Mouse (Mus musculus) adrenal gland, adult 2 months (tissue): ENCODE results near the gene Sspn. TPM values are rescaled to one million over a fixed set of nuclear protein-coding genes. Genes with fewer than 3 reads are reported as not detected.
A peak's percentile ranks its signal among the peaks of the same experiment; 100 is the strongest.

Experiments
- DNase-seq: peaks from one replicate; pipeline ENCODE4 v3.0.0; 2021
- polyA plus RNA-seq: library from polyadenylated mRNA; depleted of rRNA; stranded (reverse); fragments of >200 nt; gene quantifications from 2 replicates; pipeline ENCODE4 v1.2.3, GENCODE M21; 2012
- total RNA-seq, 2 experiments: library from RNA; stranded (reverse); gene quantifications; 2 replicates each; pipeline ENCODE4 v1.2.3; 2021

Gene Sspn
- total and polyA plus RNA-seq, 3 experiments: 6.8 to 17.0 (median 9.8) TPM

DNA sequence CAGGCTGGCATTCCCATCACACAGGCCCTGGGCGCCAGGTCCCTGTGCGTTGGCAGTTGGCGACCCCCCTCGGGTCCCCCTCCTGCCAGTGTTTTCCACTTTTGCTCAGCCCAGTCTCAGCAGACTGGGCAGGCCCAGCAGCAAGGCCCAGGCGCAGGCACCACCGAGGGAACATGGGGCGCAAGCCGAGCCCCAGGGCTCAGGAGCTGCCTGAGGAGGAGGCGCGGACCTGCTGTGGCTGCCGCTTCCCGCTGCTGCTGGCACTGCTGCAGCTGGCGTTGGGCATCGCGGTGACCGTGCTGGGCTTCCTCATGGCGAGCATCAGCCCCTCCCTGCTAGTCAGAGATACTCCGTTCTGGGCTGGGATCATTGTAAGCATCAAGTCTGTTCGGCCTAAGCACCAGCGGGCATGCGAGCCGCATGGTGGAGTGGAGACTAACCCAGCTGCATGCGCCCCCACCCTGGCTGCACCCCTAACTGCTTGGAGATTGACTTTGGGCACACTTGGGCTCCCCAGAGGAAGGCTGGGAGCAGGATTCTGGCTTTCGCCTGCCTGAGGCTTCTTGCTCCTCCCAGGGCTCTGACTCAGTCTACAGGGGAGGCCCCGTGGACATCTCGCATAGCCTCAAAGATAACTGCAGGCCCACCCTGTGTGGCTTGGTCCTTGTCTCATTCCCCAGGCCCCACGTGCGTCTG is 2.7 kb downstream of the Sspn start:
- DNase-seq: peak; percentile 92

DNA sequence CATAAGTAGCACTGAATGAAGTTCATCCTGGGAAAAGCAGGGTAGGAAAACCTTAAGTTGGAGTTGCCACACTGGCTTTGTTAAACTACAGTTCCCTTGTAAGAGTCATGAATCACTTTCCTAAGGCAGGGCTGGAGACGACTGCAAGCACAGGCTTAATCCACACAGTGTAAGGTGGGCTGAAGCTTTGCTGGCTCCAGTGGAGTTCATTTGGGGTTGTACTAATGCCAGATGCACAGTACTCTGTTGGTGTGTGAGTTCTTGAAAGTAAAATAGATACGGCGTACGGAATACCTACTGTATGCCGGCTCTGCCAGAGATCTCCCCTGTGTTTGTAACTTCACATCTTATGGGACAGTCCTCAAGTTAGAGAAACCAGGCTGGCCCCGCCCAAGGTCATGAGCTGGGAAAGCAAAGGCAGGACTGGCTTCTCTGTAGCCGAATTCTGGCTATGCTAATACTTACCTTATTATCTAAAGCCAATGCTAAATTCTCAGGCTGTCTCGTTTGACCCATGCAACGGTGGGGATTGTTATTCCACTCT is 3.3 kb downstream of the Sspn start:
- DNase-seq: peak; percentile 50

DNA sequence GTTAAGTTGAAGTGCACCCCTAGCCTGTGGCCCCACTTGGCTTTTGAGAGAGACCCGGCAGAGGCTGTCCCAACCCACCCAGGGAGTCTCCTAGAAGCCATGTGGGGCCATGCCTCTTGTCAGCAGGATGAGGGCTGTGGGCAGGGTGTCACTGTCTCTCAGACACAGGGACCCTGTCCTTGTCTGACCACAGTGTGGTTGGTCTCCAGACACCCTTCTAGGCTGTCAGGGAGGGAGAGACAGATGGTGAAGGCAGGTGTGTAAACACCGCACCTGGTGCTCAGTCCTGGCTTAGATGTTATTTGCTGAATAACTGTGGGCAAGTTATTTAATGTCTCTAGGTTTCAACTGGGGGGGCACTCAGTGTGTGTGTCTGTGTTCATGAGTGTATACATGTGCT is 4.5 kb downstream of the Sspn start:
- DNase-seq: no peak

DNA sequence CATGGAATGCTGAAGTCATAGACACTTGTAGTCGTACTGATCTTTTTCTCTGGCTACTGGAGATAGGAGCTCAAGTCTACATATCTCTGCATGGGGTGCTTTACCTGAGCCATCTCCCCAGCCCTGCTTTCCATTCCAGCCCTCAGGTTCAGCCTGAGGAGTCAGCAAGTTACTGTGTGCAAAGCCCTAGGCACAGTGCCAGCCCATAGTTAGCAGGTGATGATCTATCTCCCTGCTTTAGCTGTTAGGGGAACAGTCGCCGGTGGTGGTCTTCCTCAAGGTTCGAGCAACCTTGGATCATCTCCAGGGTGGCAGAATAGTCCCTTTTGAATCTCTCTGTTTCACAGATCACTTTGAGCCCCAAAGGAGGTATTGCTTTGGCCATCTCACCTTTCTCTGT is 5.1 kb downstream of the Sspn start:
- no peak for DNase-seq

DNA sequence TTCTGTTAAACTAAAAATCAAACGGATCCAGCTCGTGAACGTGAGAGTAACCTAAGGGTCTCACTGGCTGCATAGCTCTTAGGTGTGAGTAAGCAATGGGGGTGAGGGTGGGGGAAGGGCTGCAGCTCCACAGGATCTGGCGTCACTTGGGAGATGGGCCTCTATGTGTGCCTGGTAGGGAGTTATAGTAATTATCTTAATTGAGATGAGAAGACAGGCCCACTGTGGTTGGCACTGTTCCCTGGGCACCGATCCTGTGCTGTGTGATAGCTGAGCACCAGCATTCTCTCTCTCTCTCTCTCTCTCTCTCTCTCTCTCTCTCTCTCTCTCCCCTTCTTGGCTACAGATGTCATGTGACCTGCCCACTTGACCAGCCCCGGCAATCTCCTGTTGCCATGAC is 9.4 kb downstream of the Sspn start:
- no peak for DNase-seq

DNA sequence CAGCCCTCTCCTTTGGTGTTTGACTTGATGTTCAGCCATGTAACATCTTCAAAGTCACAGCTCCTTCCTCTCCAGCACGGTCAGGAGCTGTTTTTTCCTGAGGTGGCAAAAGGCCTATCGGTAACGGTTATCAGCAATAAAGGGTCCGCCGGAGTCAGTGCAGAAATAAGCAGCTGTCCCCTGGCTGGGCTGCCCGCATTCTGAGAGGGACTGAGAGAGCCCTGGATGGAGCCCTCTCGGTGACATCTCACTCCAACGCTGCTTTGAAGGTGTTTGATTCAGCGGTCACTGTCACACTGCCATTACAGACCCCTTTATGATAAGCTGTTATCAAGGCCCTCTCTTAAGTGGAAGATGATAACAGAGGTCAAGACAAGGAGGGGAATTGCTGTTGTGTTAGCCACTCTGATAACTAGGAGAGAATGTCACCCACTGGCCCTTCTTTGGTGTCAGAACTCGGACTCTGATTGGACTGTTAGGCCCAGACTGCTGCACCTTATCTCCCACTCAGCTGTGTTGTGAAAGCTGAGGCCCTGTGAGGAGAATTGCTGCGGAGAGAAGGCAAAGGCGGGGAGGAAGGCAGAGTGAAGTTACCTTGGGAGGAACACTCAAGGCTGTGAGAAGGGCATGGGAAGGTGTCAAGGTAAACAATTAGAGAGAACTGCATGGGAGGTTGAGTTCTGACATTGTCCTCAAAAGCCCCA is 11.0 kb downstream of the Sspn start:
- DNase-seq: no peak

DNA sequence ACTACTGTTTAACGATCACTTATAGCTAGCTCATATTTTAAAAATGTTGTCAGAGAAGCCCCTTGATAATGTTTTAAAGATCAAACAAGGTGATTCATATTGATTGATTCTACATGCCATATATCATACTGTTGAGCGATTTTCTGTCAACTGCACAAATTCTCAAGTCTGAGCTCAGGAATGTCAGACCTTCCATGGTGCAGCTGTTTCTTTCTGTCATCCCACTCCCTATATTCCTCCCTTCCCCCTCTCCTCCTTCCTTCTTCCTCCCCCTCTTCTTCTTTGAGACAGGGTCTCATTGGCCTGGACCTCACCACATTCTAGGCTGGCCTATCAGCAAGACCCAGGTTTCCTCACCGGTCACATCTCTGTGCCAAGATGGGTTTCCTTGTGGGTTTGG is 12.0 kb downstream of the Sspn start:
- no peak for DNase-seq

DNA sequence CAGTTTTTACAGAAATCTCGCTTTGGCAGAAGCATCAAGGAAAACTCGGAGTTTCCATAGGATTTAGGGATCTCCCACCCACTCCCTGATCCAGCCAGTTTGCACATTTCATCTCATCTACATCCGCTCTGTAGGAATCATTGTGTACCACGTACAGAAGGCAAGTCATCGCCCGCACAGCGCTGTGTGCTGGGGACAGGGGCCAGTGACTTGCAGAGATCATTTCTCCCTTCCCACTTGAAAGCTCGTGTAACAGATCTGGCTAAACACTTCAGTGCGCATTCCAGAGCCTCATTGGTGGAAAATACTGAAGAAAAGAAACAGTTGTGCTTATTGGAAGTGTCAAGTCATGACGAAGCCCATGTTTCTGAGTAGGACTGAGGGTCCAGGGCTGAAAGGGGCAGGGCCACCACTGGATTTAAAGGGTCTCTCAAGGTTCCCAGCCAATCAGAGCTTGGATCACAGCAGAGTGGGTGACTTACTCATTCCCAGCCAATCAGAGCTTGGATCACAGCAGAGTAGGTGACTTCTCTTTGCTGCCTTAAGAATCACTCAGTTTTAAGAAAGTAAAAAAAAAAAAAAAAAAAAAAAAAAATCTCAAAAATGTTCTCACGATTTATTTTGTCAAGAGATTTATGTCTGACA is 14.4 kb downstream of the Sspn start:
- no peak for DNase-seq

DNA sequence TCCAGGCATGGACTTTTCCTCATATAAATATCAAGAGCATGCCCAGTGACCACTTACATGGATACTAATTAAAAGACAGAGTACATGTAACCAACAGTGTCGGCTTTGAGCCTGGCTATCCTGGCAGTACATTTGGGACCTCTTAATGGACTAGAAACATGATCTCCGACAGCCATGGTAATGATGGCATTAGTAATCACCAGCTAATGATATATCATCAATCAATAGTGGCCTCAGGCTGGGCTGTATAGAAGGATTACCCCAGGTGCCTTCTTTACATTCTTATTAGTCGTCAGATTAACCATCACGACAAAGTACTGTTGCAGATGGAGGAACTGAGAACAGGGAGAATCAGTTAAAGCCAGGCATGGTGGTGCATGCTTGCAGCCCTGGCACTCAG is 17.6 kb downstream of the Sspn start:
- no peak for DNase-seq

DNA sequence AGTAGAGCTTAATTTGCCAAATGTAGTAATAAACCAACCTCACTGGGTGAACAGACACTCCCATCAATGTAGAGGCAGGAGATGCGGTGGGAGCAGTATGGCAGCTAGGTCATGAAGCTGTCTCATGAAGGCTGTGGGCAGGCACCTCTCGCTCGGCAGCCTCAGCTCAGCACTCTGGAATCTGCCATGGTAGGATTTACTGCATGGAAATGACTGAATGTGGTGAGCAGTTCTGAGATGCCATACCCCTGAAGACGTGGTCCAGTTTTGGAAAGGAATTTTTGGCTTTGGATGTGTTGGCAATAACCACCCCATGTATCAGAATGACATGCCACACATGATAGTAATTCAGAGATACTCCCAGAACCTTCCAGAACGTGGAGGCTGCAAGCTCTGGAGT is 19.2 kb downstream of the Sspn start:
- no peak for DNase-seq

DNA sequence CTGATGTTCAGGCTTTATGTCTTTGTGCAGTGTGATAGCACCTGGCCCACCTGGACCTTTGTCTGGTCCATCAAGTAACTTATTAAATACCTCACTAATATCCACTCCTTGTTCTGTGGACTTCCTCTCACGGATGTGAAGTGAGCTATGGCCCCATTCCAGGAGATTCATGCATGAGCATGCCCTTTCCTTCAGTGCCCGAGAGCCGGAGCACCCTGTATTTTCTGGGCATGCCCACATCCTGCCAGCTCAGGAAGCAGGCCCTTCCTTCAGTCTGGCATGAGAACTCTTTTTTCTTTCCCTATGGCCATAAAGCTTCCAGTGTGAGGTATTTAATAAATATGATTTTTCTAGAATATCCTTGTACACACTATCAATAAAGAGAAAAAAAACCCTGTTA is 21.2 kb downstream of the Sspn start:
- no peak for DNase-seq

DNA sequence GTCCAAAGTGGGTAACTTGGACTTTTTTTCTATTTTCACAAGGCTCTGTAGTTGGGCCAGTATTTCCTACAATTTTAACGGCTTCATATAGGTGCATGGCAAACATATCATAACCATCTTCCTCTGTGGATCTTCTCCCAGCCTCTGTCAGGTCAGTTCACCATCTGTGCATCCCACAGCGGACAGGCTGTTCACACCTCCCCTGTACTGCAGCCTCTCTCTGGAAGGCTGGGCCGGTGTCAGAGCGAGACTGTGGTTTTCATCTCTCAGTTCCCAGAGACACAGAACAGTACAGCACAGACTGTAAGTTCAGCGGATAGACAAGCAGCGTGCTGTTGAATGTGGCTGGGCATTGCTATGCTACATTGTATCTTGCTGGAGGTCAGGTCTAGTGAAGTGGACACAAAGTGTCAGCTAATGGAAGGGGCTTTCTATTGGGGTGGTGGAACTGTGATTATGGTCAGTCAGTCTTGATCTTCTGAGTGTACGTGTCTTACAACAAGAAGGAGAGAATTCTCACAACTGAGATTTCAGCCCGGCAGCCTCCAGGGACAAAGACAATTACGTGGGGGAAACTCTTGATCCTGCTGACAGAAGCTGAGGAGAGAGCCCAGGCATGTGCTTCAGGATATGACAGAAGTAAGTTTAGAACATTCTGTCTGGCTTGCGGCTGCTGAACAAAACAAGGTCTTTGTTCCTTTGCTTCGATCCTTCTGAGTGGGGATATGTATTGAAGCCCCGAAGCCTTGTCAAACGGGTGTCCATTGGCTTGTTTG is 21.9 kb downstream of the Sspn start:
- no peak for DNase-seq

DNA sequence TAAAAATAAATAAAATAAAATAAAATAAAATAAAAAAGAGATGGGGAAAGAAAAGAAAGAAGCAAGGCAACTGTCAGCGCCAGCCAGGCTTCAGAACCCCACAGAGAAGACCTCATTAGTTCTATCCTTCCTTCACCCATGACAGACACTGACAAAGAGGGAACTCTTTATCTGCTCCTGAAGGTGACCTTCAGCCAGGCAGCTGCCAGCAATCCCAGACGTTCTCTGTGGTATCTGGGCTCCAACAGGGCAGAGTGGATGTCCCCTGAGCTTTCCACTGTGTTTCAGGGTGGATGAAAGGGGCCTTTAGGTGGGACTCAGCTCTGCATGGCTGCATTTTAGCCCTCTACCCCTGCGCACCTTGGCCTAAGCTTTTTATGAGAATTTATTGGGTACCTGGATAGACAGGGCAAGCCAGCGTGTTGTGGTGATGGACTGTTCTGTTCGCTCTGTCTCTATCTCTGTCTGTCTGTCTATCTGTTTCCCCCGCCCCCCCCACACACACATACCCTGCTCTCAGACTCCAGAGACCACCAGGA is 26.1 kb downstream of the Sspn start:
- DNase-seq: no peak

DNA sequence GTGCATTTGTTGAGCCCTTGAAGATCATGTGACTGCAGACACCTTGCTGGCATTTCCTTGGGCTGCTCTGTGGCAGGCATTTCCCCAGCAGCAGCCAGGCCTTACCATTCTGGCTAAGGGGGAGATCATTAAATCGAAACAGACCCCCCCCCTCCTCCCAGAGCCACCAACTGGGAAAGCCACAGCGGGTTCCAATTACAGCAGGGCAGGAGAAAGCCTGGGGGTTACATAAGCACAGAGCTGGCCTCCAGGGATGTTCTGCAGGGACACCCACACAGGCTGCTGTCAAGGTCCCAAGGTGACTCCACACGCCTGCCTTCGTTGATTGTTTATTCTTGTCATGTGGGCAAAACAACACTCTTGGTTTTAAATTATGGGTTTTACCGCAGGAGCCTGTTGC is 26.6 kb downstream of the Sspn start:
- DNase-seq: peak; percentile 48

DNA sequence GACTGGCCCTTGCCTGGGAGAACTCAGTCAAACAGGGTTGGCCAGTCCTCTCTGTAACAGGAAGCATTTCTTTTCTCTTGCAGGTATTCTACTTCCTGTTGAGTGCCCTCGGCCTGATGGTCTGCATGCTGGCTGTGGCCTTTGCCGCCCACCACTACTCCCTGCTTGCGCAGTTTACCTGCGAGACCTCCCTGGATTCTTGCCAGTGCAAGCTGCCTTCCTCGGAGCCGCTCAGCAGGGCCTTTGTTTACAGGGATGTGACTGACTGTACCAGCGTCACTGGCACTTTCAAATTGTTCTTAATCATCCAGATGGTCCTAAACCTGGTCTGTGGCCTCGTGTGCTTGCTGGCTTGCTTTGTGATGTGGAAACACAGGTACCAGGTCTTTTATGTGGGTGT is 29.6 kb downstream of the Sspn start:
- no peak for DNase-seq

DNA sequence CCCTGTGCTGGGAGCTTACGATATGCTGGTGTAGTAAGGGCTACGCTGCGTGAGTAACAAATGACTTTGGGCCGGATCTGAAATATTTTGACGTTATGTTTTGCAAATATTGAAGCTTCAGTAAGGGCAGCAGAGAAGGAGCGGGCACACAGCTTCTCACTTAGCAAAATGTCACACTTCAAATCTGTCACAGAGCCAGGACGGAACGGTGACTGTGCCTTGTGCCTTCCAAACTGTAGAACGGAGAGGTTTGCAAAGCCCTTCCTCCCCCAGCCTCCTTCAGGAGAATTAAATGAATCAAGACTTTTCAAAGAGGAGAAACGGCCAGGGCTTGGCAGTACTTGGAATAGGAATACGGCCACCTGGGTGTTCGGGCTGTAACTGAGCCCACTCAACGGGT is 32.5 kb downstream of the Sspn start:
- no peak for DNase-seq

DNA sequence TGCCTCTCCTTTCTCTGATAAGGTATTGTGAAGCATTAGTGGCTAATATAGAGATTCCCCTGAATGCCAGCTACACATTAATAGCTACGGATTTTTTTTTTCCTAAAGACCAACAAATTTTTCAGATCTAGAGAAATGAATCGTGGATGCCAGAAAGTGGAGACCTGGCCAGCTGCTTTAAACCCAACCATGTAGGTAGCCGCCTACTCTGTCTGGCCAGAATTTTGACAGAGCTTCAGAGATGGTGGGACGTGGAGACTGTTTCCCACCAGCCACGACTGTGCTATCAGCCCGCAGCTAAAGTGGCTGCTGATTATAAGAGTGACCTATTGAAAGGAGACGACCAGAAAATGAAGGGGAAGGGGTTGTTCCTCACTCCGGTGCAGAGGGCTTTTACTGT is 36.3 kb downstream of the Sspn start:
- DNase-seq: no peak

DNA sequence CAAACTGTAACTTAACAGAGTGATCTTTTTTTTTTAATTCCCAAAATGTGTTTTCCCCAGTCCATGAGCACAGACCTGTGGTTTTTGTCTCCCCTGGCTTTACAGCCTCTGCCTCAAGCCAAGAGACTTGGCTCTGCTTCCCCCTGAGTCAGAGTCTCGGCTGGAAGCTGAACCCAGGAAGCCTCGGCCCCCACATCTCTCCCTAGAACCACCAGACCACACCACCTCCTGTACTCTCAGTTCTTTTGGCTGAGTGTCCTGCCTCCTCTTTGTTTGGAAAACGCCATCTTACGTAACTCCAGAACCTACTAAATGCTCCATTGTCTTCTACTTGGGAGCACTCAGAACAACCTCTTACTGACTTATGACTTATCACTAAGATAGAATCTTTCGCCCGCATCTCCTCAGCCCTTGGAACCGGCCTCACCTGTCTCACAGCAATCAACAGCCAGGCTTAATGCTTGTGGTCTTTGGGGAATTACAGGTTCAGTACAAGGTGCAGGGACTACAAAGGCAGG is 36.9 kb downstream of the Sspn start:
- DNase-seq: peak; percentile 28

DNA sequence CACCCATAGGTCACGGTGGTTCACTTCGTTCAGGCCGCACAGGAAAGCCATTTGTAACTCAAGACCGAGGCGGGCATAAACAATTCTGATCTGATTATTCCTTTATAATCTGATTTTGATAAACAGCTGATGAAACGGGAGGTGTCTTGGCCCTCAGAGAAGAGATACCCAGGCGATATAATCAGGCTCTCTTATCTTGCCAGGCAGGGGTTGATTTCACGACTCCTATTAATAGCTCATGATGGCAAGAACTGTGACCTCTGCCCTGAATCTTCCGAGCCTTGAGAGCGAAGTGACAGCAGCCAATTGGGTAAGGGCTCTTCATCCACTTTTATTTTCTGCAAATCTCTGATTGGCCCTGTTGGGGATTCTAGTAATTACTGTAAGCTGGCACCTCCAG is 37.4 kb downstream of the Sspn start:
- no peak for DNase-seq

DNA sequence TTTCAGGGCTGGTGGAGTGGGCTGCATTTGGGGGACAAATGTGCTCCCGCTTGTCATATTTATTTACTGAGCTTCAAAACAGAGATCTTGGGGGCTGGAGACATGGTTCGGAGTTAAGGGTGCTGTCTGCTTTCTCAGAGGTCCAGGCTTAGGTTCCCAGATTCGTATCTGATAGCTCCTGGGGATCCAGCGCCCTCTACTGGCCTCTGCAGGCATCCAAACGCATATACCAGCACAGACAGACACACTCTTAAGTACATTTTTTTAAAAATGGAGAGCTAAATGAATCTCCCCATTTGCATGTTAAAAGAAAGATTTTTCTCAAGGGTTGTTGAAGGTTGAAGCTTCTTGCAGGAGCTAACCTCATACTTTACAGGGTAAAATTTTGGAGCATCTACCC is 38.1 kb downstream of the Sspn start:
- no peak for DNase-seq

DNA sequence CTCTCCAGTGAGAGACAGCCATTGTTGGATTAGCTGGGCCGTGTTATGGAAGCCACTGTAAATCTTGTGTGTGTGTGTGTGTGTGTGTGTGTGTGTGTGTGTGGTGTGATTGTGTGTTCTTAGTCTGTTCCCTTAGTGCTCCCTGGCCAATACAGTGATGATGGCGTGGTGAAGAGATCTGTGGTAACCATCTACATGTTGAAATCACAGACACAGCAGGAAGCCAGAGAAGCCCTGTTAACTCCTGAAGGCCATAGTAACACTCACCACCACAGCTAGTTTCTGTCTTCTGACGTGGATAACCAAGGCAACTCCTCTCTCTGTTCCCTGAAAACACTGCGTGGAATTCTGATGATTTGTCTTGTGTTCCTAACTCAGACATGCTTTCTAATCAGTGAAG is 40.7 kb downstream of the Sspn start:
- no peak for DNase-seq

DNA sequence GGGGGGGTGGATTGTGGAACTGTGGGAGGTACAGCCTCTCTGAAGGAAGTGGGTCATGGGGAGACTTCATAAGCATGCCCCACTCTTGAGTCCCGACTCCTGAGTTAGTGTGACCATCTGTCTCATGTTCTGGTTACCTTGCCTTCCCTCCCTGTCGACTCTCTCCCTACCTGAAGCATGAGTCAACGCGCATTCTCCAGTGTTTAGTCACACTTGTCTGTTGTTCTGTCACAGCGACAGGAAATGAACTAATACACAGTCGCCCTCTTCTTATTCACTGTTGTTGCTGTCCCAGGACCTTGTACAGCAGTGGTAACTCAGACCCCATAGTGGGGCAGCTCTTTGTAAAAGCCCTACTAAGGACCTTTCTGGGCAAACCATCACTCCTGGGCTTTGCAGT is 41.4 kb downstream of the Sspn start:
- no peak for DNase-seq
